Mouse (Mus musculus) kidney, postnatal 0 days (tissue): ENCODE data around the gene Gramd1b. TPM values are rescaled to one million over a fixed set of nuclear protein-coding genes. Genes with fewer than 3 reads are reported as not detected.

Experiments used
- ATAC-seq: fragments of 200-750 bp; cut with Nextera tagmentation; replicated peaks from 2 replicates; pipeline ENCODE4 v1.8.0; 2017; ENCODE audit warnings: low read depth, moderate number of reproducible peaks, moderate TSS enrichment, moderate library complexity; ENCODE audit not compliant: low FRiP score
- DNase-seq: peaks from one replicate; pipeline ENCODE4 v3.0.0-alpha.2; 2016; ENCODE audit warnings: low spot score
- H3K27ac ChIP-seq: fragments of 300-500 bp; sonication (generic); 2 replicates; pipeline ENCODE4 v1.5.1; 2014; ENCODE audit warnings: mild to moderate bottlenecking
- H3K27me3 ChIP-seq: fragments of 300-500 bp; sonication (generic); 2 replicates; pipeline ENCODE4 v1.6.1; 2014; ENCODE audit warnings: low read length, mixed read lengths; ENCODE audit not compliant: insufficient read depth
- H3K36me3 ChIP-seq: fragments of 300-500 bp; sonication (generic); 2 replicates; pipeline ENCODE4 v1.6.1; 2014; ENCODE audit warnings: low read length, mixed read lengths; ENCODE audit not compliant: insufficient read depth
- H3K4me1 ChIP-seq: fragments of 300-500 bp; sonication (generic); replicated peaks from 2 replicates; pipeline ENCODE4 v1.6.1; 2014; ENCODE audit warnings: antibody characterized with exemption, low read length, mixed read lengths; ENCODE audit not compliant: insufficient read depth
- H3K4me2 ChIP-seq: fragments of 300-500 bp; sonication (generic); 2 replicates; pipeline ENCODE4 v1.6.1; 2014; ENCODE audit warnings: mild to moderate bottlenecking, low read length, moderate library complexity, mixed read lengths
- H3K4me3 ChIP-seq: fragments of 300-500 bp; sonication (generic); replicated peaks from 2 replicates; pipeline ENCODE4 v1.5.1; 2014; ENCODE audit warnings: low read depth, low read length
- H3K9ac ChIP-seq: fragments of 300-500 bp; sonication (generic); 2 replicates; pipeline ENCODE4 v1.6.1; 2014; ENCODE audit warnings: low read depth, low read length
- H3K9me3 ChIP-seq: fragments of 300-500 bp; sonication (generic); replicated peaks from 2 replicates; pipeline ENCODE4 v1.6.1; 2016; ENCODE audit warnings: low read length, inconsistent platforms, mixed read lengths
- CTCF ChIP-seq: IDR thresholded peaks from 2 replicates; pipeline ENCODE4 v1.5.1; 2016; ENCODE audit warnings: antibody characterized with exemption, low read depth, mild to moderate bottlenecking, moderate library complexity
- WGBS: fragments of 180-500 bp; shearing (Covaris S2); extraction: QIAGEN DNeasy Blood & Tissue Kit; methylation state at CpG from one replicate; pipeline ENCODE4 v1.1.7; 2014; 5-methylcytosine and 5-hydroxymethylcytosine counted together
- polyA plus RNA-seq: library from polyadenylated mRNA; unstranded; fragments of >200 nt; fragmentation: Nextera tagmentation; extraction: Ambion mirVana; gene quantifications from 2 replicates; pipeline ENCODE4 v1.2.1, GENCODE M21; 2015

Gramd1b gene
- polyA plus RNA-seq, 1 experiment from 2014 or later: 9.0 TPM

DNA sequence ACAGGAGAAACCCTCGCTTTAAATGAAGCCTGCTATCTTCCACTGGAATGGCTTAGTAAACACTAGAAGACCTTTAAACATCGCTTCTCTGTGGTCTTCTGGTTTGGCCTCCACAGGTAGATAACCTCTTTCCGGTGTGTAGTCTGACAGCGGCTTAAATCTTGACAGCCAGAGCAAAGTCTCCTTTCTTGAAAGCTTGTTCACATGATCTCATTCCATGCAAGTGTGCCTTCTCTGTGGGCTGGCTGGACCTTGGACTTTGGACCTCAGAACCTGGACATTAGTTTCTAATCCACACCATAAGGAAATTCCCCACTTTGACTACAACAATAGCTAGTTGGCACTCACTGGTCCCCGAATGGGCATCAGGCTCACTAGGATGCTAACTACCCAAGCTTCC, 65.6 kb downstream of the Gramd1b start:
- H3K36me3 ChIP-seq: no peaks in the 10 kb centered on the region
- no peak overlapping the region for H3K4me3 ChIP-seq
- TF ChIP-seq CTCF: no peak
- no peaks in the 10 kb centered on the region for H3K27me3 ChIP-seq
- H3K9ac ChIP-seq: no peak overlapping the region
- no peaks in the 10 kb centered on the region for H3K9me3 ChIP-seq
- 0 out of 2 replicates have a peak, but pooled peaks cover 3% of the 10 kb centered on the region for H3K4me1 ChIP-seq
- H3K27ac ChIP-seq: peak overlapping the region; percentile 70; the same call in 1 of the 2 replicates
- ATAC-seq (peak; percentile 71), DNase-seq (no peak)
- 85% methylated on average over 5 of the region's 5 CpGs for WGBS
- peak overlapping the region; percentile 18; the same call in 1 of the 2 replicates for H3K4me2 ChIP-seq

DNA sequence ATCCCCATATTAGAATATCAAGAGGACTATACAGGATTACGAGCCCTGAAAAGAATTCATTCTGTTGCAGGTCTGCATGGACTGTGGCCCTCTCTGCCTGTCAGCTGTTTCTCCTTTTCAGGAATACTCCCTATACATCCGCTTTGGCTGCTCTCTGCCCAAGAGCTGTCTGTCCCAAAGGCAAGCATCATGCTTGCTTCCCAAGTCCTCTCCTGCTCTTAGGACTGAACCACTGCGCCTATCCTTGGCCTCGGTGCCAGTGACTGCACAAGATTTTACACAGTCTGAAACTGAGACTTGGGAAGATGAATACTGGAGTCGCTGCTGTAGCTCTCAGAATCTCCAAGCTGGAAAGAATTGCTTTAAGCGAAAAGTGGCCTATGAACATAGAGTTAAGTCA, 68.8 kb downstream of the Gramd1b start:
- Histone ChIP-seq H3K9me3 (no peaks in the 10 kb centered on the region), H3K27me3 (no peaks in the 10 kb centered on the region), H3K27ac (no peak overlapping the region), H3K9ac (no peak overlapping the region), H3K4me2 (no peak overlapping the region), H3K4me1 (0 out of 2 replicates have a peak, but pooled peaks cover 3% of the 10 kb centered on the region), H3K36me3 (no peaks in the 10 kb centered on the region), H3K4me3 (no peak overlapping the region)
- WGBS: 80% methylated on average over 6 of the region's 6 CpGs
- ATAC-seq (no peak), DNase-seq (no peak)
- TF ChIP-seq CTCF: no peak

DNA sequence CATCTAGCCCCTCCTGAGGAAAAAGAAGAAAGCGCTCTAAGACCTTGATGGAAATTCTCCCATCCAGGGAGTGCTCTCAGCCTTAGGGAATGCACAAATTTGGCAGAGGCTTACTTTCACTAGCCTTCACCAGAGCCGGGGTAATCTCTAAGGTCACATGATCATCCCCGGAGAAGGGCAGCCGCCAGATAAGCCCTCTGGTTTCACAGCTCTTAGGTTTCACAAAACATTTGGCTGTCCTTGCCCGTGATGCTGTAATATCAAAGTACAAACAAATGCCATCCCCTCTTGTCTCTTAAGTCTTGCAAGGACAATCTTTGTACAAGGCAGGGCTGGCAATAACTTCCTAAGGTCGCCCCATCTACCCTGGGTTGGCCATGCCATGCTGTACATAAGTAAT, 70.4 kb downstream of the Gramd1b start:
- 41% methylated on average over 6 of the region's 6 CpGs for WGBS
- ATAC-seq: no peak

DNA sequence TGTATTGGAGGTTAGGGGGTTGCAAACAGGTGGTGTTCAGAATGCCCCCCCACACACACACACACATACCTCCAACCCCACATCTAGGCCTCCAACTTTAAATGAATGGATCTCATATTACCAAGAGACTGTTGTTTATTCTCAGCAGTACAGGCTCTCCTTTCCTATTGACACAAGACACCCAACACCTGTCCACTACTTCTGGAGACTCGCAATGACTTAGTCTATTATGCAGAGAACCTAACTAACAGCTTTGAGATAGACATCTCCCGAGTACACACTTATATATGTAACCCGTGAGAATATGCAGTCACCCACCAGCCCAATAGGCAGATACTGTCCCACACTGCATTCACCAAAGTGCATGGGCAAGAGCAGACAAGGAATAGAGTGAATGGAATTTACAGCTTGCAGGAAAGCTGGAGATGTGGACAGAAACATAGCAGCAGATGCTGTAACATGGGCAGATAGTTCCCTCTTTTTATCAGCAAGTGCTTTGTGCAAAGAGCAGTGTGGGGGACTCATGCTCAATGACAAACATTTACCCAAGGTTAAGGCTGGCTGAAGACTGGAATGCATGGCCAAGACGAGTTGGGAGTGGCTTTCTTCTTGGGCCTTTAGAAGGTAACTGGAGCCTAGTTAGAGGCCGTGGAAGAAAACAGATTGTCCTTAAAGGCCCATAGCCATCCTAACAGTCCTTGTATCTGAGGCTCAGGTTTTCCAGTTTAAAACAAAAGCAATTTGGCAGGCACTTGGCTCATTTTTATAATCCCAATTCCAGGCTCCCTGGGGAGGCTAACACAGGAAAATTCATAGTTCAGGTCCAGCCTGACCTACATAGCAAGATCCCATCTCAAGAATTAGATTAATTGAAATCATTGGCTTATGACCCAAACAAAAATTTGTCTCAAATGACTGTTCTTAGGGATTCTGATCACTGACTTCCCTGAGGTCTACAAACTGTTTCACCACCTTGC, 71.6 kb downstream of the Gramd1b start:
- Histone ChIP-seq H3K4me2 (no peak overlapping the region), H3K36me3 (no peaks in the 10 kb centered on the region), H3K9ac (no peak overlapping the region), H3K27ac (no peak overlapping the region), H3K27me3 (no peaks in the 10 kb centered on the region), H3K4me1 (0 out of 2 replicates have a peak, but pooled peaks cover 8% of the 10 kb centered on the region), H3K9me3 (no peaks in the 10 kb centered on the region), H3K4me3 (no peak overlapping the region)
- TF ChIP-seq CTCF: no peak
- no peak for ATAC-seq
- WGBS: 44% methylated on average over 5 of the region's 5 CpGs
- peak; percentile 65 for DNase-seq

More for the DNA sequence above, 70.4 kb downstream of the Gramd1b start:
- Histone ChIP-seq H3K4me1 (0 out of 2 replicates have a peak, but pooled peaks cover 3% of the 10 kb centered on the region), H3K4me2 (no peak overlapping the region), H3K27me3 (no peaks in the 10 kb centered on the region), H3K36me3 (no peaks in the 10 kb centered on the region), H3K9me3 (no peaks in the 10 kb centered on the region), H3K27ac (no peak overlapping the region; the same call in 1 of the 2 replicates), H3K9ac (no peak overlapping the region), H3K4me3 (no peak overlapping the region)
- no peak for TF ChIP-seq CTCF
- DNase-seq: no peak

DNA sequence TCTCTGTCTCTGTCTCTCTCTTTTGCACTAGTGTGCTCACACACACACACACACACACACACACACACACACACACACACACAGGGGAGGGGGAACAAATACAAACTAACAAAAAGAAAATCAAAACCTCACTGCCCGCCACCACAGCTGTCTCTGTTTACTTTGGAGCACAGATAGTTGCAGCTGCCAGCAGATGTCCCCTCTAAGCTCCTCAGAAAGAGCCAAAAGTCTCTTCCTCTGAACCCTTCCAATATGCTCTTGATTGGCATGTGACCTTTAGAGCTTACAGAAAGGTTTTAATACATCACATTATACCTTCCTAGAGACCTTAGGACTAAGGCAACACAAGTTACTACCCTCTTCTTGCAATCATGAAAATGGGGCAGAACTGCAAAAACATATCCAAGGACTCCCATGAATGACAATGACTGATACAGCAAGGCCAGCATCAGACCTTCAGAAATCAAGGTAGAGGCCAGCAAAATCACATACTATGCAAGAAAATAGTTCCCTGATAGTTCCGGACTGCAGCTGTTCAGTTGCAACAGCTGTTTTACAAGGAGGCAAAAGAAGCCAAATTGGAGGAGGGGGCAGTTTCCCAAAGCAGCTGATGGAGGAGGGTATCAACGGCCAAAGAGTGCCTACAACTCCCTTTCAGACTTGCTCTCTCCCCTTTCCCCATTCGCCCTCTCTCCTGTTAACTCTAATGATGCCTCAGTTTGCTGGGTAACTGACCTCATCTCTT, 72.5 kb downstream of the Gramd1b start:
- Histone ChIP-seq H3K9me3 (no peaks in the 10 kb centered on the region), H3K9ac (no peak overlapping the region), H3K27me3 (no peaks in the 10 kb centered on the region), H3K4me2 (no peak overlapping the region), H3K4me3 (no peak overlapping the region), H3K36me3 (no peaks in the 10 kb centered on the region), H3K27ac (no peak overlapping the region), H3K4me1 (0 out of 2 replicates have a peak, but pooled peaks cover 9% of the 10 kb centered on the region)
- no peak for DNase-seq
- ATAC-seq: no peak
- TF ChIP-seq CTCF: no peak
- 49% methylated on average over 4 of the region's 4 CpGs for WGBS

DNA sequence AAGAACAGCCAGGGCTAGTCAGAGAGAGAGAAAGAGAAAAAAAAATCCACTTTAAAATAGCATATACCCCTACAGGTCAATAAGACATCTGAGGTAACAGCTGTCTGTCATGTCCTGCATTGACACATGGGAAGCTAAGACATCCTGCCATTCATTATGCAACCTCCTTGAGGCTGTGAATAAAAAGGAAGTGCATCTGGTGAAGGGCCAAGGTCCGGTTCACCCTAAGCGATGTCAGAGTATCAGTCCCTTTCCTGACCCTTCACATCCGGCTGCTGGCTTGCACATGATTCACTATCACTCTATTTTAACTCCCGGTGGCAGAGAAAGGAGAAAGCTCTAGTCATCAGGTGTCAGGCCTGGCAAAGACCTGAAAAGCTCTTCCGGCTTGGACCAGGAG, 73.7 kb downstream of the Gramd1b start:
- H3K4me3 ChIP-seq: no peak overlapping the region
- H3K27me3 ChIP-seq: no peaks in the 10 kb centered on the region
- ATAC-seq (no peak), DNase-seq (no peak)
- 0 out of 2 replicates have a peak, but pooled peaks cover 9% of the 10 kb centered on the region for H3K4me1 ChIP-seq
- no peaks in the 10 kb centered on the region for H3K36me3 ChIP-seq
- no peak for TF ChIP-seq CTCF
- no peaks in the 10 kb centered on the region for H3K9me3 ChIP-seq
- H3K9ac ChIP-seq: no peak overlapping the region
- no peak overlapping the region for H3K27ac ChIP-seq
- H3K4me2 ChIP-seq: no peak overlapping the region
- 45% methylated on average over 5 of the region's 5 CpGs for WGBS
